Mouse (Mus musculus) kidney, postnatal 0 days (tissue): ENCODE results near the gene Tyw5. TPM values are rescaled to one million over a fixed set of nuclear protein-coding genes. Genes with fewer than 3 reads are reported as not detected.

Experiments
- ATAC-seq: fragments of 200-750 bp; cut with Nextera tagmentation; replicated peaks from 2 replicates; pipeline ENCODE4 v1.8.0; 2017; ENCODE audit warnings: low read depth, moderate number of reproducible peaks, moderate TSS enrichment, moderate library complexity; ENCODE audit not compliant: low FRiP score
- DNase-seq: peaks from one replicate; pipeline ENCODE4 v3.0.0-alpha.2; 2016; ENCODE audit warnings: low spot score
- H3K27ac ChIP-seq: fragments of 300-500 bp; sonication (generic); 2 replicates; pipeline ENCODE4 v1.5.1; 2014; ENCODE audit warnings: mild to moderate bottlenecking
- H3K27me3 ChIP-seq: fragments of 300-500 bp; sonication (generic); 2 replicates; pipeline ENCODE4 v1.6.1; 2014; ENCODE audit warnings: low read length, mixed read lengths; ENCODE audit not compliant: insufficient read depth
- H3K36me3 ChIP-seq: fragments of 300-500 bp; sonication (generic); 2 replicates; pipeline ENCODE4 v1.6.1; 2014; ENCODE audit warnings: low read length, mixed read lengths; ENCODE audit not compliant: insufficient read depth
- H3K4me1 ChIP-seq: fragments of 300-500 bp; sonication (generic); replicated peaks from 2 replicates; pipeline ENCODE4 v1.6.1; 2014; ENCODE audit warnings: antibody characterized with exemption, low read length, mixed read lengths; ENCODE audit not compliant: insufficient read depth
- H3K4me2 ChIP-seq: fragments of 300-500 bp; sonication (generic); 2 replicates; pipeline ENCODE4 v1.6.1; 2014; ENCODE audit warnings: mild to moderate bottlenecking, low read length, moderate library complexity, mixed read lengths
- H3K4me3 ChIP-seq: fragments of 300-500 bp; sonication (generic); replicated peaks from 2 replicates; pipeline ENCODE4 v1.5.1; 2014; ENCODE audit warnings: low read depth, low read length
- H3K9ac ChIP-seq: fragments of 300-500 bp; sonication (generic); 2 replicates; pipeline ENCODE4 v1.6.1; 2014; ENCODE audit warnings: low read depth, low read length
- H3K9me3 ChIP-seq: fragments of 300-500 bp; sonication (generic); replicated peaks from 2 replicates; pipeline ENCODE4 v1.6.1; 2016; ENCODE audit warnings: low read length, inconsistent platforms, mixed read lengths
- CTCF ChIP-seq: IDR thresholded peaks from 2 replicates; pipeline ENCODE4 v1.5.1; 2016; ENCODE audit warnings: antibody characterized with exemption, low read depth, mild to moderate bottlenecking, moderate library complexity
- WGBS: fragments of 180-500 bp; shearing (Covaris S2); extraction: QIAGEN DNeasy Blood & Tissue Kit; methylation state at CpG from one replicate; pipeline ENCODE4 v1.1.7; 2014; 5-methylcytosine and 5-hydroxymethylcytosine counted together
- polyA plus RNA-seq: library from polyadenylated mRNA; unstranded; fragments of >200 nt; fragmentation: Nextera tagmentation; extraction: Ambion mirVana; gene quantifications from 2 replicates; pipeline ENCODE4 v1.2.1, GENCODE M21; 2015

The Tyw5 gene
- polyA plus RNA-seq, 1 experiment from 2014 or later = 27.5 TPM

GRCm38 (mm10) chr1:57347487-57347886, 59.4 kb downstream of the Tyw5 start:
- Histone ChIP-seq H3K9ac (no peak overlapping the region), H3K4me1 (no peaks in the 10 kb centered on the region), H3K27me3 (no peaks in the 10 kb centered on the region), H3K9me3 (no peaks in the 10 kb centered on the region), H3K36me3 (no peaks in the 10 kb centered on the region), H3K4me2 (no peak overlapping the region), H3K27ac (no peak overlapping the region), H3K4me3 (no peak overlapping the region)
- ATAC-seq (no peak), DNase-seq (no peak)
- no peak for TF ChIP-seq CTCF

GRCm38 (mm10) chr1:57341197-57341596, 65.7 kb downstream of the Tyw5 start:
- Histone ChIP-seq H3K4me1 (no peaks in the 10 kb centered on the region), H3K27ac (no peak overlapping the region), H3K9me3 (no peaks in the 10 kb centered on the region), H3K27me3 (no peaks in the 10 kb centered on the region), H3K4me2 (no peak overlapping the region), H3K36me3 (no peaks in the 10 kb centered on the region), H3K4me3 (no peak overlapping the region), H3K9ac (no peak overlapping the region)
- TF ChIP-seq CTCF = no peak
- 31% methylated on average over 2 of the region's 2 CpGs for WGBS
- no peak for DNase-seq
- ATAC-seq = no peak

- Histone ChIP-seq H3K27ac (no peak overlapping the region), H3K4me3 (no peak overlapping the region), H3K4me2 (no peak overlapping the region), H3K4me1 (no peaks in the 10 kb centered on the region), H3K9ac (no peak overlapping the region), H3K36me3 (no peaks in the 10 kb centered on the region), H3K9me3 (no peaks in the 10 kb centered on the region), H3K27me3 (no peaks in the 10 kb centered on the region)
- ATAC-seq (no peak), DNase-seq (peak; percentile 78)
- peak; percentile 71 for TF ChIP-seq CTCF
- WGBS = 46% methylated on average over 14 of the region's 14 CpGs
Observed at GRCm38 (mm10) chr1:57339156-57339796, 67.6 kb downstream of the Tyw5 start.

Other genes starting within 250 kb of the Tyw5 start
- gene 1700066M21Rik, start 29.5 kb downstream of the Tyw5 start, polyA plus RNA-seq = 10.6 and 11.1 TPM in 2 replicates
- 23.3 and 24.7 TPM in 2 replicates for gene Maip1, start 773 bp downstream of the Tyw5 start, polyA plus RNA-seq